Comparison of ENCODE assay signal across 29 mouse cellular contexts in genomic region chr9:52645312-52645711, GRCm38 (mm10). TPM values are rescaled to one million over a fixed set of nuclear protein-coding genes. Genes with fewer than 3 reads are reported as not detected.
DNase-seq lines count a peak whose midpoint lies in the region; ATAC-seq and TF ChIP-seq lines count a peak whose summit lies in the region.
"Had no signal": no experiment of that assay in that cellular context is flagged by ENCODE, and none has a peak within 500 bp of the region (broad histone marks: within the 10 kb centered on the region; RNA-seq: fewer than 3 reads in every experiment).

No protein-coding gene starts in this region.

- no peaks in the 10 kb centered on the region for H3K36me3 ChIP-seq in lung, postnatal 0 days (ENCODE audit: insufficient read depth, low read length)
- H3K36me3 ChIP-seq: heart, embryonic 13.5 days; hindbrain, embryonic 15.5 days had no signal

- no peaks in the 10 kb centered on the region for H3K9me3 ChIP-seq in lung, postnatal 0 days (ENCODE audit: low read length)
- H3K9me3 ChIP-seq: heart, embryonic 13.5 days; hindbrain, embryonic 15.5 days had no signal

- H3K27ac ChIP-seq in lung, postnatal 0 days (ENCODE audit: low read length) = no peak overlapping the region
- H3K27ac ChIP-seq: gastrocnemius, adult 2 months; heart, embryonic 13.5 days; hindbrain, embryonic 15.5 days; liver, embryonic 14.5 days; stomach, postnatal 0 days had no signal

- no peak for TF ChIP-seq EP300 in lung, postnatal 0 days (IDR thresholded peaks at IDR 0.05)

- ATAC-seq in lung, postnatal 0 days = peak; percentile 47
- ATAC-seq: forebrain, embryonic 16.5 days; Patski had no signal

- no peak overlapping the region for H3K4me2 ChIP-seq in lung, postnatal 0 days (replicated peaks; ENCODE audit: low read depth, low read length)
- H3K4me2 ChIP-seq: heart, embryonic 13.5 days; hindbrain, embryonic 15.5 days had no signal

- WGBS in lung, postnatal 0 days = 59% methylated on average over 2 of the region's 2 CpGs
- WGBS in lung, adult 2 months = 70% methylated on average over 2 of the region's 2 CpGs

- H3K4me3 ChIP-seq in lung, postnatal 0 days (ENCODE audit: low read depth, low read length) = no peak overlapping the region
- no peak overlapping the region for H3K4me3 ChIP-seq in lung, adult 2 months (replicated peaks; ENCODE audit: extremely low read depth, low read depth, low read length)
- H3K4me3 ChIP-seq: erythroblast, embryonic 14.5 days; gastrocnemius, adult 2 months; heart, embryonic 13.5 days; hindbrain, embryonic 15.5 days had no signal

- H3K9ac ChIP-seq in lung, postnatal 0 days (replicated peaks; ENCODE audit: low read depth) = no peak overlapping the region
- H3K9ac ChIP-seq: heart, embryonic 13.5 days; hindbrain, embryonic 15.5 days; liver, embryonic 14.5 days had no signal

- DNase-seq in heart, adult 11 months = peak; percentile 41
- no peak for DNase-seq in heart, adult 18-20 months
- DNase-seq in kidney, postnatal 4 days = peak; percentile 32 to 47
- DNase-seq in kidney, adult 8-10 months = no peak
- DNase-seq in lung, postnatal 0 days (ENCODE audit: low spot score) = peak; percentile 59
- DNase-seq in lung, adult 2 months = no peak
- no peak for DNase-seq in urinary bladder, adult 18-20 months (ENCODE audit: low spot score in 2 of 2)
- DNase-seq: adrenal gland, postnatal 10 days; cerebellum, adult 9-11 months; gastrocnemius, adult 2 months; gastrocnemius, postnatal 36 days; heart, postnatal 10 days; kidney, adult 9 months; layer of hippocampus, postnatal 36 days; liver; midbrain, embryonic 14.5 days; right cerebral cortex, postnatal 4 days; thymus, adult 18-20 months; thymus, postnatal 25 days had no signal

- no peak for TF ChIP-seq POLR2A in lung, adult 2 months (IDR thresholded peaks at IDR 0.05; ENCODE audit: borderline replicate concordance, extremely low read depth, low read depth, low read length)

- H3K4me1 ChIP-seq in lung, postnatal 0 days (ENCODE audit: insufficient read depth, low read depth, low read length) = no peaks in the 10 kb centered on the region
- no peaks in the 10 kb centered on the region for H3K4me1 ChIP-seq in lung, adult 2 months (ENCODE audit: control insufficient read depth, insufficient read depth, low read length)
- H3K4me1 ChIP-seq: heart, embryonic 13.5 days; hindbrain, embryonic 15.5 days had no signal

- no peak for TF ChIP-seq CTCF in lung, postnatal 0 days (IDR thresholded peaks at IDR 0.05)
- no peak for TF ChIP-seq CTCF in lung, adult 2 months (IDR thresholded peaks at IDR 0.05; ENCODE audit: insufficient read depth, low read length)

- no peaks in the 10 kb centered on the region for H3K27me3 ChIP-seq in lung, postnatal 0 days (replicated peaks; ENCODE audit: insufficient read depth, low read length)
- H3K27me3 ChIP-seq: heart, embryonic 13.5 days; hindbrain, embryonic 15.5 days; Patski had no signal

RNA-seq across cellular contexts. Expression of gene AI593442, which starts 34.3 kb away (rescaled TPM):
- total RNA-seq in heart, adult 18-20 months (2021) = 1 to 10 TPM; 2.0 to 2.8 TPM
- polyA plus RNA-seq in lung, postnatal 0 days (2015; fragmentation: Nextera tagmentation; extraction: Ambion mirVana) = 2.2 and 2.5 TPM in 2 replicates
- polyA plus RNA-seq in lung, adult 2 months (2012; rRNA removed) = 0.05 and 0.08 TPM in 2 replicates
- total RNA-seq: hematopoietic stem cell, adult 5-6 weeks; MEL; neutrophil, adult 5-6 weeks had no signal
- polyA plus RNA-seq: Patski had no signal

Comparison
In these comparisons a context has a peak if more than half of its experiments do, and no peak if none do; other contexts are left out.
1. DNase-seq: peak in heart, adult 11 months (single experiment), kidney, postnatal 4 days (2 of 2) and lung, postnatal 0 days (single experiment); none in heart, adult 18-20 months (0 of 2), kidney, adult 8-10 months (0 of 2), lung, adult 2 months (single experiment) and urinary bladder, adult 18-20 months (0 of 2).